Mouse (Mus musculus) lung, postnatal 10 days (tissue): ENCODE measurements around the gene Pde8b.
A peak's percentile ranks its signal among the peaks of the same experiment; 100 is the strongest.

Source experiments
- DNase-seq: peaks from one replicate; pipeline ENCODE4 v3.0.0; 2021

Pde8b gene

DNA sequence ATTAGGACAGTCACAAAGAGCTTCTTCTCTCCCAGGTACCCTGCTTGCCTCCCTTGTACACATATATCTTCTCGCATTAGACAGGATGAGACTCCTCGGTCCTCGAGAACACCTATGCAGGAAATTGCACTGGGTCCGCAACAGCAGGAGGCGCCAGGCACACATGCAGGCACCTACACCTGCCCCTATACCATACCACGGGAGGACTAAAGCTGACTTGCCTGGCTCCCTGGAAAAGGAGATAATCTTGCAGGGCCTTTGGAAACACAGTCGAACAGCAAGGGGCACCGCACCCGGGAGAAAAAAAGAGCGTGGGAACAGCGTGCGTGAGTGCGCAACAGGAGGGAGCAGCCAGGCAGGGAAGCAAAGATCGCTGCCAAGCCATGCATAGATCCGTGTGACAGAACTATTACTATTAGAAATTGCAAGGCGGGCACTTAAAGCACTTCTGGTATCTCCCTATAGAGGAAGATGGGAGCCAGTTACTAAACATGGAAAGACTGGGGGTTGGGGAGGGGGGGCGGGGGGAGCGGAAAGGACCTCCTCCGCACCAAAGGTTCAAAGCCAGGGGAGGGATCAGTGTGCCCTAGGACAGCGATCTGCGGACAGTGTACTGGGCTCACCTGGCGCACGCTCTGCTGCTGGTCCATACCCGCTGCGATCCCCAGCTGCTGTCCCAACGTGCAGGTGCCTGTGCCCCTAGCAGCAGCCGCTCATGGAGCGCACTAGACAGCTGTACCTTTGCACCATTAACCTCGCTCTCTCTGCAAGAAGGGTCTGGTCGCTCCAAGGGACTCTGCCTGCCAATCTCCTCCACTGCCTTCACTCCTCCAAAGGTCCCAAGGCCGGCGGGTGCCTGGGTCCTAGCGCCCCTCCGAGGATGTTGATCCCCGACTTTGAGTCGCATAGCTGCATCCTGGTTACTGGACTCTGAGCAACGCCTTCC lies at the start of gene Pde8b:
TSS of gene Pde8b (minus strand) at position 826 of the 946 bp plus-strand sequence.
- peak; percentile 24 for DNase-seq

DNA sequence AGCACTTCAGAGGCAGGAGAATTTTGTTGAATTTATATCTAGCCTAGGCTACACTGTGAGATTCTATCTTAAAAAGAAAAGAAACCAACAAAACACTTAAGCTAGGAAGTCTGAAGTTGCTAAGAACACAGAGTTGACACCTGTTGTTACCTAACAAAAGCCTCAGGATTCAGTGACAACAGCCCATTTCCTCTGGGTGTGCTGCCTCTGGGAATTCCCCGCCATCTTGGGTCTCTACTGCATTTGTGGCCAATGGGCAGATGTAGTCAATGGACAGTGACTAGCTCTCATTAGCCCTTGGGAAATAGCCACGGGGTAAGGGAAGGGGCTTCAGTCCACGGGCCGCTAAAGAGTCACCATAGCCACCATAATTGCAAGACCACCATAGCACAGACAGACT lies 41.8 kb upstream of the Pde8b start:
- DNase-seq, result no peak

DNA sequence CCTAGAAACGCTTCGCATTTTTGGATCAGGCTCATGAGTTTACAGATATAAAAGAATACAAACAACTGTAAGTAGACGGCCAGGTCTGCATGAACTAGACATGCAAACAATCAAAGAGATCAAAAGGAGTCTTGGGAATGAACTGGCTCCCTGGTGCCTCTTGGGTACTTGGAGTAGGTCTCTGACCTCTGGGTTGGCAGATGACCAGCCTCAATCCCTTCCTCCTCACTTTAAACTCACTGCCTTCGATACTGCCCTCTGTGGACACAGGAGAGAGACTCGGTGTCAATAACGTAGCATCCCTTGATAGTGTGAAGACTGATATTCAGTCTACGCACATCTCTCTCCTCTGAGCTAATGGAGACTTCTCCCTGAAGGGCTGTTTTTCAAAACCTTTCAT lies 37.9 kb upstream of the Pde8b start:
- DNase-seq, result no peak

DNA sequence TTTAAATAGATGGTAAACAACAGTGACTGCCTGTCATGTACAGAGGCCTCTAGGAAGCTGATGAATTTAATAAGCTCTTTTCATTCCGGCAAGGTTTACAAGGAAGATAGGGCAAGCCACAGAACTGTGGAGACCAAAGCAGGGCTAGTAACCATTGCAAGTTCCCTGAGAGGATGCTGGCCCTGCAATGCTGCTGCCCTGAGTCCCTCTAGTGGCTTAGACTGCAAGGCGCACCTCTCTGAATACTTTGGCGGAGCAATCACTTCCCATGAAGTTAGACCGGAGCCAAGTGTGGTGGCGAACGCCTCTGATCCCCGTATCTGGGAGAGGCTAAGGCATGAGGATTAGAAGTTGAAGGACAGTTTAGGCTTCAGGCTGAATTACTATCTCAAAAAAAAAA lies 36.9 kb upstream of the Pde8b start:
- DNase-seq, result peak; percentile 87

DNA sequence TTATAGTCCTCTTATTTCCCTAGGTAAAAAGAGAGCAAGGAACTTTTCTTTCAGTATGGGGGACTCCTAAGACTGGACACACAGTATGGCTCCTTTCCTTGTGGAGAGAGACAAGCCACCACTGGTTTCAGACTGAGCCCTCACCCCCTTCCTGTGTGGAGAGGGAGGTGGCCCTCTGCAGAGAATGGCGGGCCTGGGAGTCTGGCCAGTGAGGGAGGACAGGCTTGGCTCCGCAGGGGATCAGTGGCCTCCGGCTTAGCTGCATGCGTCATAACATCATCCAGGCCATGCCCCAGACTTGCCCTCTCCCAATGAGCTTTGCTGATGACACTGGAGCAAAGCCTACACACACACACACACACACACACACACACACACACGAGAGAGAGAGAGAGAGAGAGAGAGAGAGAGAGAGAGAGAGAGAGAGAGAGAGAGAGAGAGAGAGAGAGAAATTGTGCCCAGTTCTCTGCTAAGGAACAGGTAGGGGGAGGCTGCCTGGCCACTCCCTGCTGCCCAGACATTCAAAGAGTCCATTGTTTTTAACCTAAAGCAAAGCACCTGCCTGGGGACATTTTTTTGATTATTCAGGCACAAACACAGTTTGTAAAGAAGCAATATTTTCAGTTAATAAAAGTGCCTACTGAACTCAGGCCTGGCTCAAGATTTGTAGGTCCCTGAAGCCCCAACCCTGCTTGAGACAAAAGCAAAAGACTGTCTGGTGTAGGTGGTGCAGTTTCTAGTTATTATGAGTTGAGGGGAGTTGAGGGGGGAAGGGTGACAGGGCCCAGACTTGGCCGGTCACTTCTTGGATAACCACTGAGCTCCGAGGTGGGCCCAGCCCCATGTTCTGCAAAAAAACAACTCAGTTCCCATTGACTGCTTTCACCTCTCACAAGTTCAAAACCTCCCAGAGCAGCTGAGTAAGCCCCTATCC lies 31.9 kb upstream of the Pde8b start:
- DNase-seq, result peak; percentile 28

DNA sequence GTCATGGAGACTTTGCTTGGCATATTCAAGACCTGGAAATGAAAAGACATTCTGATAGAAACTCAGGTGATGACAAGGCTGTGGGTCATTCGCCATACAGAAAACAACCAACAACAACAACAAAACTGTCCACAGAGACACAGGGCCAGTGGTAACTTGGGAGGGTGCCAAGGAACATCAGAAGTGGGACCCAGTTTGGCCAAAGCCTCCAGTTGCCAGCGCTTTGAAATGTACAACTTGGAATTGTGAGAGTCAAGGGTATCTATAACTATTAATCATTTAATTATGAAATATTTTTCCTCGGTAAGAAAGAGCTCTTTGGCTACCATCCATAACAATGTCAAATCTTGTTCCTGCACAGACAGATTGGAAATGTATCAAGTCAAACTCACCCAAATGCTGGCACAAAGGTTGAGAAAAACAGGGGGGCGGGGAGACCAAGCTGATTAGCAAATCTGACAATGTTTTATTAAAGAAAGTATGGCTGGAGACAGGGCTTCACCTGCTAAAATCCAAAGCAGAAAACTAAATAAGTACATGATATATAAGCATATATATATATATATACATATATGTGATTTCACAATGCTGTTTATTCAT lies 28.4 kb upstream of the Pde8b start:
- no peak for DNase-seq

DNA sequence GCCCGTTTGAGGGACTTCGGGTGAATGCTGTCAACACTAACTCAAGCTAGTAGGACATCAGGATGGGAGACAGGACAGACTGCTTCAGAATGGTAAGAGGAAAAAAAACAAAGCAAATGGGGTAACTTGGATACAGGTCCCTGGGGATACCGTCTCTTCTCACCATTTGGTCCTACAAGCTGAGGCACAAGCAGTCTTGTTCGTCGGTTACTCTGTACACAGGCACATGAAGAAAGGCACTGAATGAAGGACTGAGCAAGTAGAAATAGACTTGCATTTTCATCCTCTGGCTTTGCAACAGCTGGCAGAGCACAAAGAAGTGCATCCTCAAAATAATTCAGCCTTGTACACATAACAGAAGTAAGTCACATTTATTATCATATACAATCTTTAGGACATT lies 14.6 kb upstream of the Pde8b start:
- DNase-seq, result no peak

DNA sequence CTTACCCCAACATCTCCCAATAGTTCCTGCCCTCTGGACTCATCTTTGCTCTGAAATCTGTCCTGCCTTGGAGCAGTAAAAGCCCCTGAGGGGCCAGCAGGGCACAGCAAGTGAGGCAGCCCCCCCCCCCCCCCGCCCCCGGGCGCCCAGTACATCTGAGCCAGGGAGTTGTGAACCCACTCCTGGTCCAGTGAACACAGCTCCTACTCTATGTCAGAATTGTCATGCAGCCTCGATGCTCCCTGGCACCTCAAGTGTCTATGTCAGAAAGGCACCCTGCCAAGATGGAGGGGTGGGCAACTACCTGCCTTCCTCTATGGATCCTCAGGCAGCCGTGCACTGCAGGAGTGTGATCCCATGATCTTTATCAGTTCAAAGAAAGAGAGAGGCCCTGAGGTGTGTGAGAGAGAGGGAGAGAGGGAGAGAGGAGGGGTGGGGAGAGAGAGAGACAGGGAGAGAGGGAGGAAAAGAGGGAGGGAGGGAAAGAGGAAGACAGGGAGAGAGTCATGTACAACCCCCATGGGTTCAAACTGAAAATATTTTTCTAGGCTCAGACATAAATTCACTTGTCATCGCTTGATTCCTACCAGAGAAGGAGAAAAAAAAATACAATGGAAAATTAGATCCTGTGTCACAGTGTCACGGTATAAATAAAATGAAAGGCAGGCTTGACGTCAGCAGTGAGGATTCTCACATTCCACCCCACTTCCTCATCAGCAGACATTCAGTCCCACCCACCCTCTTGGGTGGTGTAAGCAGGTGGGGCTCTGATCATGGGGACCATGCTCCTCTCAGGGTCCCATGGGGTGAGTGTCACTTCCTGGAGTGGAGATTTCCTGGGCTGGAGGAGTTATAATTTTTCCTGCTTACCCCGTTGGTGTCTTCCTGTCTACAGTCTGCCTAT lies 11.0 kb upstream of the Pde8b start:
- peak; percentile 6 for DNase-seq

DNA sequence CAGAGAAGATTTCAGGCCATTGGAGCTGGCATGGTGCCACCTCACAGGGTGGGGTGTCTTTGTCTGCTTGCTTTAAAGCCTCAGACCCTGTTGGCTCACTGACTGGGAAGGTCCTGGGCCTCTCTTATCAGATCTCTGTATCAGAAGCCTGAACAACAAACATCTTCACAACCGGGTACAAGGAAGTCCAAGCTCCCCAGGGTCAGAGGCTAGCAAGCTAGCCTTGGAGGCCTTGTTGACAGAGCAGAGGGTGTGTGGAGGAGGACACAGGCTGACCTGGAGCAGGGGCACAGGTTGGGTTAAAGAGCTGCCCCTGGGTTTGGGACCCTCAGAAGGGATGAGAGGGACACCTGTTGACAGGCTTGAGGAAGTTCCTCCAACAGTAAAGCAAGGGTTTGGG lies 10.3 kb upstream of the Pde8b start:
- peak; percentile 22 for DNase-seq

DNA sequence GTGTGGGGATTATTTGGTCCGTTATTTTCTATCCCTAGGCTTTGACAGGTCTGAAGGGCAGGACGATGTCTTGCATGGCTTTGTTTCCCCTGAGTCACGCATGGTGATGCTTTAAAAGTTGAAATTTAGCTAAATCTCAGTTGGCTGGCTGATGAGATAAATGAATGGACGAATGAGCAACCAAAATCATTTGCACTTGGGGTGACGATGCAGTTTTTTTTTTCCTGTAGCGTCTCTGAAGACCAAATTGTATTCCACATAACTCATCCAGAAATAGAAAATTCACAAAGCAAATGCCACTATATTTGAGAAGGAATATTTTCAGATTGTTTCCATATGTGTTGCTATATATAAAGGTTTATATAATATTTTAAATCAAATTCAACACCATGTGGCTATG lies 6.9 kb upstream of the Pde8b start:
- DNase-seq, result no peak

DNA sequence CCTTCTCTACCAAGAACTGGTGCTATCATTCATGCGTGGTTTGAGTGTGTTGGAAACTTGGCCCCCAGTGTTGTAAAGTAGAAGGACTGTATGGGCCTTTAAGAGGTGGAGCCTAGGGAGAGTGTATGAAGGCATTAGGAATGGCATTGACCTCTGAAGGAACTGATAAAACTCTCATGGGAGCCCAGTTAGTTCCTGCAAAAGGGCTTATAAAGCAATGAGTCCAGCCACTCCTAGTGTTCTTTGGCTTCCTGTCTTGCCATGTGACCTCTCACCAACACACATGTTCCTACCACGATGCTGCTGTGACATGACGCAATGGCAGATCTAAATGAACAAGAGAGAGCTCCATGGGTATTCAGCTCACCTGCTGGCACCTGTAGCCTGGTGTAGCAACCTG lies 4.9 kb upstream of the Pde8b start:
- no peak for DNase-seq

DNA sequence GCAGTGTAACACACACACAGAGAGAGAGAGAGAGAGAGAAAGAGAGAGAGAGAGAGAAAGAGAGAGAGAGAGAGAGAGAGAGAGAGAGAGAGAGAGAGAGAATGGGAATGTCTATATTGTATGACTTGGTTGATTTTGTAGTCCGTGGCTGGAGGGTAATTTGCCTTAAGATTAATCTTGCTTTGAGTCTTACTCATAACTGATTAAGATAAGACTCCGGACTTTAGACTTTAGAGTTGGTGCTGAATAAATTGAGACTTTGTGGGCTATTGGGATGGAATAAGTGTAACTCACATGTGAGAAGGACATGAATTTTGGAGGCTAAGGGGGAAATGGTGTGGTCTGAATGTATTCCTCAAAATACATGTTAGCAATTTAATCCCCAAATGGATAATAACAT lies 7.1 kb downstream of the Pde8b start:
- no peak for DNase-seq

DNA sequence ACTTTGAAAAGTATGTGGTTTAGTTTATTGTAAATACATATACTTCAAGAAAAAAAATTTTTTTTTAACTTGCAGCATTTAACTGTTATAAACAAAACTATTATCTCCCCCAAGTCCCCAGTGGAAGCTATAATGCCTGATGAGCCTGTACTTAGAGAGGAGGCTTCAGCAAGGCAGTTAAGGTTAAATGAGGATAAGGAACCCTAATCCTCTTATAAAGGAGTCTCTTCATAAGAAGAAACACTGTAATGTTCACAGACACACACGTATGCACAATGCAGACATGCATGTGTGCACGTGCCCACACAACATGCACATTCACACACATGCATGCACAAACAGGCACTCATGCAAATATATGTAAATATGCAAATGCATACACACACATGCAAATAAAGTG lies 12.6 kb downstream of the Pde8b start:
- no peak for DNase-seq

DNA sequence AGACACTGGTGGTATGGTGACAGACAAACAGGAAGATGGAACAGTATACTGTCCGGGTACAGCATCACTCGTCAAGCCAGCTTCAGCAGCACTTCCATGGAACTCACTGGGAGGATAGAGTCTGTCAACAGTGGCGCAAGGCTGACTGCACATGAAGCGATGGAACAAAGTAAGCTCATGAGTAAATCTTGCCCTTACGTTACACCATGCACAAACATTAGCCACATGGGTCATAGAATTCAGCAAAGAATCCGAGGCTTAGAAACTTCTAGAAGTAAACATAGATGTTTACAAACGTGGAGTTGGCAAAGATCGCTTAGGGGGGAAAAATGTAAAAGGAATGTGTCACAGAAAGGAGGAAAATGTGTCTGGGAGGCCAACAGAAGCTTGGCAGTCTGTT lies 14.9 kb downstream of the Pde8b start:
- DNase-seq, result peak; percentile 37

DNA sequence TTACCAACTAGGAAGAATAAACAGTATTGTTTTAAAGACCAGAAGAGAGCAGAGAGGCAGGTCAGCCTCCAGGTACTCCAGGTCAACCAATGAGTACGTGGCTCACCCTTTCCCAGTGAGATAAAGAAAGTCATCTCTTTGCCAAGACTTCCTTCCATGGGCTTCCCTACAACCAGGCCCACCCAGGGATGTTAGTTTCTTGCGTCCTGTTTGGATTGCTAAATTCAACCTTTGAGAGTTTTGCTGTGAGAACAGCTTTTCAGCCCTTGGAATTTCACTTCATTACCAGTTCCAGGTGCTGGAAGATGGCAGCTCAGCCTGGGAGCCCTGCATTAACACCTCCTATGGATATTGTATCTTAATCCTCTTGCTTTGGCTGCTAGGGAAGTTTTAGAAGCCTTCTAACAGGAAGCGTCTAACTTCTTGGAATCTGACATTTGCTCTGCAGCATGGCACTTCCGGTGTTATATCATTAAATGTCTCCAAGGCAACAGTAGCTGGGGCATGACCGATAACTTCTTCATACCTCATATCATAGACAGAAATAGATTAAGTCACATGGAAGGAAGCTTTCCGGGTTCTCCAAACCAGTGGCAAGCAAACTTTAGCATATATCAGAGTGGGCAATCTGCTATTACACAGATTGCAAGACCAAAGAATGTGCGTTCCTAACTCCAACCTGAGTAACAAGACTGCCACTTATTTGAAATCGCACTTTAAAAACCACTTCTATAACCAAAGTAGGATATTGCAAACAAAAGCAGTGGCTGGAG lies 18.6 kb downstream of the Pde8b start:
- DNase-seq, result peak; percentile 28

DNA sequence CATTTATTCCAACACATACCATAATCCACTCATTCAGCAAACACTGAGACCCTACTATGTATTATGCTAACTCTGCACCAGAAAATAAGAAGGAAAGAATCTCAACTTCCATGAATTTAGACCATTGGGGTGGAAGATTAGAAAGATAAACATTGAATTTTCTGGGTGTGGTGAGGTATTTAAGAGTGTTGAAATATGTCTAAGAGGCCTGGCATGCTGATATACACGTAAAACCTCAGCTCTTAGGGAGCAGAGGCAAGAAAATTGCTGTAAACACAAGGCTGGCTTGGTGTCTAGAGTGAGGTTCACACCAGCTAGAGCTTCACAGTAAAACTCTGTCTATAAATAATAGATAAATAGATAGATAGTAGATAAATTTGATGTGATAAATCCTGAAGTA lies 19.8 kb downstream of the Pde8b start:
- DNase-seq, result no peak

DNA sequence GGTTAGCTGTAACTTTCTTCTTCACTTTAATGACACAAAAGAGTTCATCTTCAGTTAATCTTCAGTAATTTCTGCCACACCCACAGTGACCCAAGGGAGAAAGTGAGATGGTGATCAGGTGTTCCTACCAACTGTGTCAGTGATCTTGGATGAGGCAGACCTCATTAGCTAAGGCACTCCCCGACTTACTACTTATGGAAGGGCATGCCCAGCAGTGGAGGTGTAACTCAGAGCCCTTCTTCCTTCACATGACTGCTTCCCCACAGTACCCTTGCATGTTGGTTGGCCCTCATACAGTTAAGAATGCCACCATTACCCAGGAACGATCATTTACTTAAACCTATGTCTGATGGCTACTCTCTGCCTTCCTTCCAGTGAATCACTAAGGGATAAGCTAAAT lies 25.6 kb downstream of the Pde8b start:
- no peak for DNase-seq

DNA sequence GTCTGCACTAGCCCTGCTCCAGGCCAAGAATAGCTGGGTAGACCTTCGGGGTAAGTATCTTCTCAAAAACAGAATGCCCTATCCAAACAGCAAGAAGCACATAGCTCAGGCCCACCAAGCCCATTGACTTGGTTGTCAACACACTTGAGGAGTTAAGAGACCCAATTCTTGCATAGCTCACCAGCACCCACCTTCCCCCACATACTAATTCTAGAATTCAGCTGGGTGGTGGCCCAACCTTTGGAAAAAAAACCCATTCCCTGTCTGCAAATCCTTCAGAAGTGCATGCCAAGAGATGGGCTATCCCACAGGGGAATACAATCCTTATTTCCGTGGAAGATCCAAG lies 26.7 kb downstream of the Pde8b start:
- no peak for DNase-seq

DNA sequence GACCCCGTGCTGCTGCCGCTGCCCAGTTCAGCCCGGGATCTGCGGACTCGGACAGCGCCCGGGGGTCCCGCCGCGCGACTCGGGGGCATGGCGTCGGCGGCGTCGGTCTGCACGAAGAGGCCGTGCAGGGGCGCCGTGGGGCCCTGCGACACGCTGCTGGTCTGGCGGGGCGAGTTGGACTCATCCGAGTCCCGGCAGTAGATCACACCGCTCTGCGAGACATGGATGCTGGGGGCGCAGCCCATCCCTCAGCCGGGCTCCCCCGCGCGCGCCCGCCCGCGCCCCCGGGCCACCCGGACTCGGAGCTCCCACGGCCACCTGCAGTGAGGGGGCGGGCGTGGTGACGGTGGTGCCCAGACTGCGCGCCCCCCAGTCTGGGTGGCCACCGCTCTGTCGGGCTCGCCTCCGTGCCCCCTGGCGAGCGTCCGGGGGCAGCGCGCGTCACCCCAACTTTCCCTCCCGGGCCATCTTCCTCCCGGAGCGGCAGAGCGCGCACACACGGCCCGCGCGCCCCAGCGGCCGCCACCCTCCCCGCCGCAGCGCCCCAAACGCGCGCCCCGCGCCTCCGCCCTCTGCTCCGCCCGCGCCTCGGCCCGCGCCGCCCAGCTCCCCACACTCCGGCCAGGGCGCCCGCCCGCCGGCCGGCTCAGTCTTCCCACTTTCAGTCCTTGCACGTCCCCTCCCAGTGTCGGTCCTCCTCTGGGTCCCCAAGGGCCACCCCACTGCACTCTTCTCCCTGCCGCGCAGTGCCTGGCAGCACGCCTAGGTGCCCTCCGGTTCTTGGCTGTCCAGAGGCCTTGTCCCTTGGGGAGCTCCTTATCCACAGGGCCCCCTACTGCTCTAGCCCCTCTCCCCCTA lies 27.3 kb downstream of the Pde8b start:
- peak; percentile 64 for DNase-seq

DNA sequence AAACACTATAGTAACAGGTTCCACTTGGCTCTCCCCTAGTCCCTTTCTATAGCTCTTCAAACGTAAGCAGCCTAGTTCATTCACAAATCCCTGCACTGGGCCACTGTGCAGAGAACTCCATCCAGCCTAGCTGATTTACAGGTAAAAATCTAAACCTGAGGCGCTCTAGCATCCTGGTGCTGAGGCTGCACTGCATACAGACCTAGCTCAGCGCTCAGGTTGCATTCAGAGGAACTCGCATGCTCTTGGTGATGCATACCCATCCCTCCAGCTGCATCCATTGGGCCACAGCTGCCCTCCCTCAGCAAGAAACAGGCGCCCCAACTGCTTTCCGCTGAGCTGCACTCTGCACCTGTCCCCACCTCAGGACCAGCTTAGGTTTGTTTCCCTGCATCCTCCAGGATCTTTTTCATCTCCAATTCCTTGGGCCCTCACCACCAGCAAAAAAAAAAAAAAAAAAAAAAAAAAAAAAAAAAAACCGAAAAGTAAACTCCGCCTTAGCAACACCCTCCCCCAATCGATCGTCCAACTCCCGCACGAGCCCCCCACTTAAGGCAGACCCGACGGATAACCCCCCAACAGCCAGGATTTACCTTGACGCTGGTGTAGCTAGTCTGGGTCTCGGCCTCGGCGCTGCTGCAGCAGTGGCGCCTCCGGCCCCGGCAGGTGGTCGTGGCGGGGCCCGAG lies 28.1 kb downstream of the Pde8b start:
- DNase-seq, result peak; percentile 8
